Mouse (Mus musculus): ENCODE measurements around the gene Dusp13. TPM values are rescaled to one million over a fixed set of nuclear protein-coding genes. Genes with fewer than 3 reads are reported as not detected.

Dusp13 gene
- total and polyA plus RNA-seq, 3 experiments = 0.45 to 0.70 (median 0.48) TPM

DNA sequence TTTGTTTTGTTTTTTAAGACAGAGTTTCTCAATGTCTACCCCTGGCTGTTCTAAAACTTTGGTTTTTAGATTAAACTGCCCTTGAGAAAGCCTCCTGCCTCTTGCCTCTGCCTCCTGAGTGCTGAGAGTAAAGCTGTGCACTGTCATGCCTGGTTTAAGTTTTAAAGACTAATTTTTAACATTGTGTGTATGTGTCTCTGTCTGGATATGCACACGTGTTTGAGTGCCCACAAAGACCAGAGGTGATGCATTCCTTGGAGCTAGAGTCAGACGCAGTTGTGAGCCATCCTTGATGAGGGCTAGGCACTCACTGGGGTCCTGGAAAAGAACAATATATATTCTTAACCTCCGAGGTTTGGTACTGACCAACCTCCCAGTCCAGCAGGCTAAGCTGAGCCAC, 36.4 kb upstream of the Dusp13 start:
- no peak for TF ChIP-seq CTCF (IDR thresholded peaks at IDR 0.05)
- no peak for TF ChIP-seq EP300 (IDR thresholded peaks at IDR 0.05; ENCODE audit: insufficient read depth, low read depth, low read length)
- TF ChIP-seq POLR2A (IDR thresholded peaks at IDR 0.05; ENCODE audit: insufficient read depth, low read depth, low read length) = no peak
- H3K9ac ChIP-seq (ENCODE audit: low read depth, low read length) = no peak overlapping the region
- WGBS = 80% methylated on average over 3 of the region's 3 CpGs
- H3K4me1 ChIP-seq (ENCODE audit: control insufficient read depth, insufficient read depth, low read length) = no peaks in the 10 kb centered on the region
- no peaks in the 10 kb centered on the region for H3K27me3 ChIP-seq (ENCODE audit: control insufficient read depth, insufficient read depth, low read length)
- no peak overlapping the region for H3K27ac ChIP-seq
- no peak overlapping the region for H3K4me3 ChIP-seq
- H3K79me2 ChIP-seq (replicated peaks; ENCODE audit: control insufficient read depth, insufficient read depth, low read length) = no peaks in the 10 kb centered on the region
- intact Hi-C loops (cut with DNase I) = no loop called here
- DNase-seq = no peak
- H3K36me3 ChIP-seq (ENCODE audit: control insufficient read depth, insufficient read depth, low read length) = no peaks in the 10 kb centered on the region; the same call in 1 of the 2 replicates

DNA sequence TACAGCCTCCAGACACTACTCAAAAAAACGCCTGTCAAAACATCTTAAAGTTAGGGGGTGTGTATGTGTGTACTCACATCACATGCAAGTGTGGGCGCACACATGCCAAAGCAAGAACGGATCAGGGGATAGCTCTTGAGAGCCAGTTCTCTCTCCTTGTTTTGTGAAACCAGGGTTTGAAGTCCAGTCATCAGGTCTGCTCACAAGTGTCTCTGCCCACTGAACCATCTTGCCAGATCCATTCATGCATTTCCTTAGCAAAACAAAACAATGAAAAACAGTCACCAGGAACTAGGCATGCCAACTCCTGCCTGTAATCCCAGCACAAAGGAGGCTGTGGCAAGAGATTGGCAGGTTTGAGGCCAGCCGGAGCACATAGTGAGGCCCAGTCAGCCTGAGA, 35.5 kb upstream of the Dusp13 start:
- Histone ChIP-seq H3K79me2 (replicated peaks; ENCODE audit: control insufficient read depth, insufficient read depth, low read length) (no peaks in the 10 kb centered on the region), H3K27me3 (ENCODE audit: control insufficient read depth, insufficient read depth, low read length) (no peaks in the 10 kb centered on the region), H3K36me3 (ENCODE audit: control insufficient read depth, insufficient read depth, low read length) (no peaks in the 10 kb centered on the region; the same call in 1 of the 2 replicates), H3K4me1 (ENCODE audit: control insufficient read depth, insufficient read depth, low read length) (no peaks in the 10 kb centered on the region), H3K27ac (no peak overlapping the region), H3K4me3 (no peak overlapping the region), H3K9ac (ENCODE audit: low read depth, low read length) (no peak overlapping the region)
- no peak for DNase-seq
- WGBS = 89% methylated on average over 4 of the region's 4 CpGs
- intact Hi-C loops (cut with DNase I) = no loop called here
- TF ChIP-seq POLR2A (IDR thresholded peaks at IDR 0.05; ENCODE audit: insufficient read depth, low read depth, low read length) = no peak
- TF ChIP-seq EP300 (IDR thresholded peaks at IDR 0.05; ENCODE audit: insufficient read depth, low read depth, low read length) = no peak
- no peak for TF ChIP-seq CTCF (IDR thresholded peaks at IDR 0.05)

DNA sequence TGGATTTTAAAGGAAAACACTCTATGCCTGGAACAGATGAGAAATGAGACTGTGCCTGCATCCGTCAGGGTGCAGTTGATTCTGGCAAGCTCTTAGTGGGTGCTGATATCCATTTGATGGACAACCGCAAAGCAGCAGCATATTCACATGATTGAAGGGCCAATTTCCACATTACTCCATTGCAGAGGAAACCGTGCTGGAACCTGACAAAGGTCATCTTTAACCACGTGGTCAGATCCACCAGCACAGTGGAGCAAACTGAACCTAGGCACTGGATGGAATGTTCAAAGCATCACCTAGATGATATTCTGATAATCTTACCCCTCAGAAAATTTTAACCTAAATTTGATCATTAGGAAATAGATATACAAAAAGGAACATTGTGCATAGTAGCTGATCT, 25.2 kb upstream of the Dusp13 start:
- no peak overlapping the region for H3K27ac ChIP-seq
- peaks cover 3% of the 10 kb centered on the region for H3K36me3 ChIP-seq (ENCODE audit: control insufficient read depth, insufficient read depth, low read length)
- H3K4me3 ChIP-seq = no peak overlapping the region
- H3K9ac ChIP-seq (ENCODE audit: low read depth, low read length) = no peak overlapping the region
- peaks cover 4% of the 10 kb centered on the region; the same call in 1 of the 2 replicates for H3K79me2 ChIP-seq (replicated peaks; ENCODE audit: control insufficient read depth, insufficient read depth, low read length)
- peaks cover 2% of the 10 kb centered on the region for H3K4me1 ChIP-seq (ENCODE audit: control insufficient read depth, insufficient read depth, low read length)
- TF ChIP-seq EP300 (IDR thresholded peaks at IDR 0.05; ENCODE audit: insufficient read depth, low read depth, low read length) = no peak
- TF ChIP-seq CTCF (IDR thresholded peaks at IDR 0.05) = no peak
- TF ChIP-seq POLR2A (IDR thresholded peaks at IDR 0.05; ENCODE audit: insufficient read depth, low read depth, low read length) = no peak
- intact Hi-C loops (cut with DNase I) = no loop called here
- 86% methylated on average over 4 of the region's 4 CpGs for WGBS
- H3K27me3 ChIP-seq (ENCODE audit: control insufficient read depth, insufficient read depth, low read length) = no peaks in the 10 kb centered on the region
- no peak for DNase-seq

DNA sequence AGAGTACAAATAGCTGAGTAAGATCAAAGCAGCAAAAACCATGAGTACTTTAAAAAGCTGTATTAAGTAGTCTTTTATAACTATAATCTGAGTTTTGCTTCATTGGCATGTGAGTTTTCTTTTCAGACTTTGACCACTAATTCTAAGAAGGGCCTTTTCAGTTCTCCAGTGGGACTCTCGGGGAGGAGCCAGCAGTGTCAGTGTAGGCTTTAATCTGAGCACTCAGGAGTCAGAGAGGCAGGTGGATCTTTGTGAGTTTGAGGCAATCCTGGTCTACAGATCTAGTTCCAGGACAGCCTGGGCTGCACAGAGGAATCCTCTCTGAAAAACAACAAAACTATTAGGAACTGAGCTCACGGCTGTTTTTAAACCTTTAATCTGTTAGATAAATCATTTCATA, 23.0 kb upstream of the Dusp13 start:
- DNase-seq = no peak
- no peak for TF ChIP-seq CTCF (IDR thresholded peaks at IDR 0.05)
- no peak for TF ChIP-seq POLR2A (IDR thresholded peaks at IDR 0.05; ENCODE audit: insufficient read depth, low read depth, low read length)
- no peak for TF ChIP-seq EP300 (IDR thresholded peaks at IDR 0.05; ENCODE audit: insufficient read depth, low read depth, low read length)
- no peak overlapping the region for H3K4me3 ChIP-seq
- peaks cover 3% of the 10 kb centered on the region for H3K36me3 ChIP-seq (ENCODE audit: control insufficient read depth, insufficient read depth, low read length)
- H3K9ac ChIP-seq (ENCODE audit: low read depth, low read length) = no peak overlapping the region
- H3K27ac ChIP-seq = no peak overlapping the region
- peaks cover 2% of the 10 kb centered on the region for H3K4me1 ChIP-seq (ENCODE audit: control insufficient read depth, insufficient read depth, low read length)
- intact Hi-C loops (cut with DNase I) = no loop called here
- peaks cover 4% of the 10 kb centered on the region; the same call in 1 of the 2 replicates for H3K79me2 ChIP-seq (replicated peaks; ENCODE audit: control insufficient read depth, insufficient read depth, low read length)
- 71% methylated on average over 2 of the region's 2 CpGs for WGBS
- no peaks in the 10 kb centered on the region for H3K27me3 ChIP-seq (ENCODE audit: control insufficient read depth, insufficient read depth, low read length)

DNA sequence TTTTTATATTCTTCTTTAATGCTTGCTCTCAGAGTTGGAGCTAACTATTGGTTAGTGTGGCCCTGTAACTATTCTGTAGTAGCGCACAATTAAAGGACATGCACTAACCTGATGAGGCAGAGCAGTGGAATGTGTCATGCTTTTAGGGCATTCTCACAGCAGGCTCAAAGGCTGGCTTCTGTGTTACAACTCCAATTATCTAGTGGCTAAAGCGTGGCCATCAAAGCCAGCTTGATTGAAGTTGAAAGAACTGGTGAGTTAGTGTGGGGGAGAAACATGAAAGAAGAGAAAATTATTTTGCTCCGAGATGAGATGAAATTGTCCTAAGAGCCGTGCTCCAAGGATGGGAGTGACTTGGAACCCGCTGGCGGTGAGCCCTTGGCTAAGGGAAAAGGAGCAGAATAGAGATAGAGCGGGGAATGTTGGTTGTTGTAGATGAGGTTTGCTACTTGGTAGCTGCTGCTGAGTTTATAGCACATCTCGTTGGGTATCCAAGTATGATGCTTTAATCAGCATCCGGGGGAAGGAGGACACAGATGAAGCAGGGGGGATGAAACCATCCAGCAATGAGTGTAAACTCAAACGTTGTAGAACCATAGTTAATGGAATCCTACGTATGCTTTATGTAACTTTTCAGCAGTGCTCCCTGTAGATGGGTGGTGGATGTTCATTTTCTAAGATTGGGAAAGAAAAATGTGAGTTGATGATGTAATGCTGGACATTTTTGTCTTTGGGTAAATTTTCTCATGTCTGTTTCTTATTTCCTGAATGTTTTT, 21.7 kb upstream of the Dusp13 start:
- no peak overlapping the region for H3K27ac ChIP-seq
- intact Hi-C loops (cut with DNase I) = no loop called here
- H3K4me1 ChIP-seq (ENCODE audit: control insufficient read depth, insufficient read depth, low read length) = peaks cover 2% of the 10 kb centered on the region
- H3K9ac ChIP-seq (ENCODE audit: low read depth, low read length) = no peak overlapping the region
- H3K79me2 ChIP-seq (replicated peaks; ENCODE audit: control insufficient read depth, insufficient read depth, low read length) = peaks cover 4% of the 10 kb centered on the region
- no peak for DNase-seq
- 68% methylated on average over 11 of the region's 11 CpGs for WGBS
- no peak overlapping the region for H3K4me3 ChIP-seq
- peaks cover 3% of the 10 kb centered on the region for H3K36me3 ChIP-seq (ENCODE audit: control insufficient read depth, insufficient read depth, low read length)
- no peaks in the 10 kb centered on the region for H3K27me3 ChIP-seq (ENCODE audit: control insufficient read depth, insufficient read depth, low read length)
- TF ChIP-seq POLR2A (IDR thresholded peaks at IDR 0.05; ENCODE audit: insufficient read depth, low read depth, low read length) (no peak), CTCF (IDR thresholded peaks at IDR 0.05) (no peak), EP300 (IDR thresholded peaks at IDR 0.05; ENCODE audit: insufficient read depth, low read depth, low read length) (no peak)

DNA sequence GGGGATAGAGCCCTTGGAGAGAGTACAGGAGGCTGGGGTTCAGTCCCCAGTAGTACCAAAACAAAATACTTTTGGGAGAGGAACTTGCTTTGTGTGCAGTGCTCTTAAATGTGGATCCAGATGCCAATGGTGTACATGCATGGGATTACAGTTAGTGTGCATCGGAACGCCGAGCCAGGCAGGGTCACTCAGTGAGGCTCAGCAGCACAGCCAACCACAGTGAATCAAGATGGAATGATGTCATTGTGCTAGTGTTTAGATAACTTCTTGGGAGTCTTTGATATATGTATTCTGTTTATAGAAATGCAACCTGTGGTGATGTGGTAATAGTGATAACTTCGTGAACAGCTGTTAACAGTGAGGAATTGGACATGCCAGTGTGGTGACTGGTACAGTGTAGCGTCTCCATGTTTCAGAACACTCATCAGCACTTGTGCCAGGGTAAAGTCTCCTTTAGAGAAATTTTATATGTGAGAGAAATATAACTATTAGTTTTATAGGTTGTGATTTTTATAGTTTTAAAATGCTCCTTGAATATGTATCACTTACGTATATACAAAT, 15.5 kb upstream of the Dusp13 start:
- intact Hi-C loops (cut with DNase I) = no loop called here
- WGBS = 72% methylated on average over 6 of the region's 6 CpGs
- Histone ChIP-seq H3K4me3 (no peak overlapping the region), H3K27ac (no peak overlapping the region), H3K9ac (ENCODE audit: low read depth, low read length) (no peak overlapping the region), H3K36me3 (ENCODE audit: control insufficient read depth, insufficient read depth, low read length) (no peaks in the 10 kb centered on the region; the same call in 1 of the 2 replicates), H3K27me3 (ENCODE audit: control insufficient read depth, insufficient read depth, low read length) (no peaks in the 10 kb centered on the region), H3K4me1 (ENCODE audit: control insufficient read depth, insufficient read depth, low read length) (peaks cover 3% of the 10 kb centered on the region), H3K79me2 (replicated peaks; ENCODE audit: control insufficient read depth, insufficient read depth, low read length) (peaks cover 10% of the 10 kb centered on the region)
- TF ChIP-seq EP300 (IDR thresholded peaks at IDR 0.05; ENCODE audit: insufficient read depth, low read depth, low read length) (no peak), POLR2A (IDR thresholded peaks at IDR 0.05; ENCODE audit: insufficient read depth, low read depth, low read length) (no peak), CTCF (IDR thresholded peaks at IDR 0.05) (no peak)
- no peak for DNase-seq
